Mouse (Mus musculus) myocyte (in vitro differentiated cells): Measurements from ENCODE around the gene Naa30.

Source experiments
- MYOD1 ChIP-seq, 3 experiments: IDR thresholded peaks; one replicate each; pipeline ENCODE4 v1.6.1; 2011; ENCODE audit warnings: control low read depth in 2 of 3, low read depth in 2 of 3, mild to moderate bottlenecking in 2 of 3, moderate library complexity in 1 of 3; ENCODE audit not compliant: insufficient read length in 2 of 3, control insufficient read depth in 1 of 3
- POLR2A ChIP-seq: IDR thresholded peaks from one replicate; pipeline ENCODE4 v1.6.1; 2011; ENCODE audit warnings: low read depth, mild to moderate bottlenecking, control low read depth, moderate library complexity; ENCODE audit not compliant: insufficient read length
- POLR2AphosphoS2 ChIP-seq: IDR thresholded peaks from one replicate; pipeline ENCODE4 v1.6.1; 2011; ENCODE audit warnings: low read depth, control low read depth; ENCODE audit not compliant: insufficient read length
- USF1 ChIP-seq: IDR thresholded peaks from one replicate; pipeline ENCODE4 v1.6.1; 2011; ENCODE audit warnings: low read depth, mild to moderate bottlenecking, control low read depth, moderate library complexity

DNA sequence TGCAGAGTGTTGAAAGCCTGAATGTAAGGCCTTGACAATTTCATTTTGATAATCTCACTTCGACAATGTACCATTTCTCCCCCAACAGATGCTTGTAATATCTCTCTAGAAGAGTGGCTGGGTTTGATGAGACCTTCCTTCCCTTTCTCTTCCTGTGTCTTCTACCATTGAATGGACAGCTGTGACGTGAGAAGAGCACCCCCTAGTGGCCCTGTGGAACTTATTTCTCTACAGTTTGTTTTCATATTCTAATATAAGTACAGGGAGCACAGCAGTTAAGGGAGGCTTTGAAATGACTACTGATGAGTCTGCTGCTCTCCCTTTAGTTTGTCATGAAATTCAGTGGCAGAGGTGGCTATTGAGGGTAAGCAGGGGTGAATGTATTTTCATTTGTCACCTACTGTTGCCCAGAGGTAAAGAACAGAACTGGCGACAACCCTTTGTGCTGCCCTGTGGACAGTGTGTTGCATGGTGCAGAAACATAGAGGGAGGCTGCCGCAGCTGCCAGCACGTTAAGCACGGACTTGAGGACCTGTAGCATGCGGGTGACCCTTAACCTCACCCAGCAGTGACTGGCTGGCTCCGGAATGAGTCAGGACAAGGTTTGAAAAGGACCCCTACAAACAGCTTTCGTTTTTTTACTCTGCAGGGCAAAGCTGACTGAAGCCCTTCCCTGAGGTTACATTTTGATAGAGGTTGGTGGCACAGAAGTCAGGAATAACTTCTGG, 62.9 kb downstream of the Naa30 start:
- TF ChIP-seq POLR2AphosphoS2 (no peak), MYOD1 (IDR thresholded peaks at IDR 0.05; ENCODE audit: control insufficient read depth in 1 of 3, insufficient read length in 2 of 3, low read depth in 2 of 3) (no peak), POLR2A (no peak), USF1 (no peak)
